Mouse (Mus musculus): ENCODE measurements at regions not wholly inside any gene's neighbourhood (a gene's known extent, or its start where the extent isn't known, plus 50 kb on each side); places are given as distances from the start of the nearest gene placed in this dataset.

GRCm38 (mm10) chr15:52406156-52406885 is 1478.4 kb upstream of the Gm7489 start:
- TF ChIP-seq CTCF (IDR thresholded peaks at IDR 0.05; ENCODE audit: low read depth) = no peak
- TF ChIP-seq EP300 (IDR thresholded peaks at IDR 0.05; ENCODE audit: low read depth) = no peak
